Mouse (Mus musculus) gastrocnemius, adult 8-10 months (tissue): Measurements from ENCODE around the gene Sprr1b. TPM values are rescaled to one million over a fixed set of nuclear protein-coding genes. Genes with fewer than 3 reads are reported as not detected.
"Not testable (repeated sequence)": the region's sequence is repeated elsewhere in the genome, so short reads cannot be mapped to it uniquely, and the experiment has no call there.

ENCODE experiments used
- DNase-seq, 2 experiments: peaks; one replicate each; pipeline ENCODE4 v3.0.0; 2022; ENCODE audit warnings: low spot score in 2 of 2
- total RNA-seq, 4 experiments: library from RNA; stranded (reverse); gene quantifications; 2 replicates each; pipeline ENCODE4 v1.2.4; 2022

Gene Sprr1b
- not detected for total RNA-seq

DNA sequence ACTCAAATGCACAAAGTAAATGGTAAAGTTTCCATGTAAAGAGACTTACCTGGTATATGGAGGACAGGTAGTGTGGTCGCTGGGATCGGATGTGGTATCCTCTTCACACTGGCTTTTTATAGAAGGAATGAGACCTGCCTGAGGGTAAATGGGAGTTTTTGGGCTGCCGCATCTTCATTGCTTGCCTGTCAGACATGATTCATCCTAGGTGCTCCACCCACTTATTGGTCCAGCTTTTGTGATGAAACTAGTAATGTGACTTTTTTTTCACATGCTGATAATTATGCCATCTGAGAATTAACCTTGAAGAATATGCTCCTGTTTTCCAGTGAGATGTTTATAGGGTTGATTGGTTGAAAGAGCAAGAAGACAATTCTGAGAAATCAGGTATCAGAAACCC lies at the start of gene Sprr1b:
TSS of gene Sprr1b (minus strand) at position 101 of the 400 bp plus-strand sequence.
- no peak for DNase-seq

DNA sequence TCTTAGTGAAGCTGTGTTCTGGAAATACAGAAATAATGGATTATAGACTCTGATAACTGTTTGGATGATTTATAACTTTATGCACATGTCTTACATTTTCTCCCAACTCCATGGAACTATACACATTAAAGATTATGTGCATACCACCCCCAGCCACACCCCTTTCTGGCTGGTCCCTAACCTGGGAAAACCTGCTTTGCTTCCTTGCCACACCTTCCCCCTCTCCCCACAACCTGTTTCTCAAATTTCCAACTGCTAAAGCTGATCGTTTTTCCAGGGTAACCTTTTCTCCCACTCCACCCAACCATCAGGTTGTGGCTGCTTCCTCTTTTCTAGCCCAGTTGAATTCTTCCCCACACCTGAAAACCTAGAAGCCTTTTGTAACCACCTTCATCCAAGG lies 47.7 kb upstream of the Sprr1b start:
- no peak for DNase-seq

DNA sequence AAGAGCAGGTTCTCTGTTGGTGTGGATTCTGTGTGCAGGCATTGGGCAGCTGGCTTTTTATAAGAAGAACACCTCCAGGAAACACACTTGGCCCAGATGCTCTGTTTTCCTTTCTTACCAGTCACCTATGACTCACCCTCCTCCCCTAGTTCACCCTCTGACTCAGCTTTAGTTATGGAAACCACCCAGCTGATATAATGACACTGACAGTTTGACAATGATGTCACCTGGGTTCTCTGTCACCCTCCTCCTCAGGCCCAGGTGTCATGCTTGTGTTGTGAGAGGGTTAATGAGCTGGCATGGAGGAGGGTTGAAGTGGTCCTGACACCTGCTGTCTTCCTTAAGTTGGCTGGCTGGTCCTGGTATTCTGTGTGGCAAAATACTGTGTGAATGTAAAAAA lies 47.3 kb upstream of the Sprr1b start, which contains the start of gene Sprr1a:
TSS of gene Sprr1a (minus strand) at position 33 of the 400 bp plus-strand sequence.
- no peak for DNase-seq

DNA sequence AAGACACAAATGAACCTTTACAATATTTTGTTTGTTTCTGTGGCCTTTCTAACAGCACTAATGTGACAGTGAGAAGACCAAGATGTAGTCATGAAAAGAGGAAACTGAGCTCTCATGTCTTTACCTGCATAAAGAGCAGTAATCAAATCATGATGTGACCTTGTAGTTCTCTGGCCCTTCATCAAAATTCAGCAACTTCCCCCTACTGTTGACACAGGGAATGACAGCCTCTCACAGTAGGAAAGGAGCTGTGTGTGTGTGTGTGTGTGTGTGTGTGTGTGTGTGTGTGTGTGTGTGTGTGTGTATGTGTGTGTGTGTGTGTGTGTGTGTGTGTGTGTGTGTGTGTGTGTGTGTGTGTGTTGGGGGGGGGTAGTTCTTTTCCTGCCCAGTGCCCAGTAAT lies 42.7 kb upstream of the Sprr1b start:
- not testable (repeated sequence) for DNase-seq

DNA sequence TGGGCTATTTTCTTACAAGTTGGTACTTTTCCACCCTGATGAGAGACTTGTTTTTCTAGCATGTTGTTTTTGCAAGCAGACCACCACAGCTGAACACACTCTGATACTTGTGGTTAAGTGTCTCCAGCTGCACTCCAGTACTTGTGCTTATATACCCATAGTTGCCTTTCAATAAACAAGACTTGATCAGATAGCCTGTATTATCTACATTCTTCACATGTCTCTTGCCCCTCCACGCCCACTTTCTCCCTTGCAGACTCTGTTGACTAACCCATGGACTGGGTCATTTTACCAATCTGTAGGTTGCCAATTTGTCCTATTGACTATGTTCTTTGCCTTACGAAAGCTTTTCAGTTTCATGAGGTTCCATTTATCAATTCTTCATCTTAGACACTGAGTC lies 31.5 kb upstream of the Sprr1b start:
- no peak for DNase-seq

DNA sequence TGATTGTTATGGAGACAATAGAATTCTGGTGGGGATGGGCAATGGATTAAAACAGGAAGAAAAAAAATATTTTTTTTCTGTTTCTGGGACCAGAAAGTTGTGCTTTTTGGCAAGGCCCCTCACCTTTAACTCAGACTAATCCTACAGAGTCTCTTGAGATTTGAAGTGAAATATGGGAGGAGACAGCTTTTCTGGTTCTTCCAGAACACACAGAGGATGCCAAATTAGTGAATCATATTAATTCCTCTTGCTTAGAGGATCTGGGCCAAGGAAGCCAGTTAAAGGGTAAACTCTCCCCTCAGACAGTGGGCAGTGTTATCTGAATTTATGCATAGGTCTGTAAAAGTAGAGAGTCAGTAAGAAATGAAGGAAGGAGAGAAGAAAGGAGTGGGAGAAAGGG lies 28.8 kb upstream of the Sprr1b start:
- no peak for DNase-seq

DNA sequence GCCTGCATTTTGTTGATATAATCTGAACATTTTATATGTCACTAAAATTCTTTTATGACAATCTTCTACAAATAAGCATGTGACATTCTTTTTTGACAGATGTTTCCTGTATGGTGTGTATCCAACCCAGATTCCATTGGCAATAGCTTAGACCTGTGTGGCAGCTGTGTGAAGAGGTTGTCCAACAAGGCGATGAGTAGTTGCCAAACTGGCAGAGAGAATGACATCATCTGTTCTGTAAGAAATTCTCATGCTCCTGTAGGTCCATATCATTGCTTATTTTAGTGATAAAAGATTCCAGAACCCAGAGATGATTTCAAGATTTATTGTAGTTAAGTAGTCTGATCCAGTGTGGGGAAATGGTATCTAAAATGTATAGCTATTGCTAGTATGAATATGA lies 28.0 kb upstream of the Sprr1b start:
- no peak for DNase-seq

DNA sequence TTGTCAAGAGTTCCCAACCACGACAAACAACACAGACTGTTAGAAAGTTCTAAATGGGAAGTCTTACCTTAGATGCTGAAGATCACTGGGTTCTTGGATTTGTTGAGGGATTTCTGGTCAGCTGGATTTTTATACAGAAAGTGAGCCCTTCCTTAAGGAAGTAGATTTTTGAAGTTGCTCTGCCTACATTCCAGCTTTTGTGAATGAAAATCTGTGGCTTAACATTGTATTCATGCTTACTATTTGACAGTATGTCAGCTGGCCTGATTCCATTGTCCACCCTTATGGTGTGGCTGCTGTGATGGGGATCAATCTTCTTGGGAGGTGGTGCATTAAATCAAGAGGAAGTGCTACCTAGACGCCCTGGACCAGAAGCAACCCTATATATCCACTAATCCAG lies 20.0 kb upstream of the Sprr1b start, which contains the start of gene Sprr3:
TSS of gene Sprr3 (minus strand) at position 101 of the 400 bp plus-strand sequence.
- no peak for DNase-seq

DNA sequence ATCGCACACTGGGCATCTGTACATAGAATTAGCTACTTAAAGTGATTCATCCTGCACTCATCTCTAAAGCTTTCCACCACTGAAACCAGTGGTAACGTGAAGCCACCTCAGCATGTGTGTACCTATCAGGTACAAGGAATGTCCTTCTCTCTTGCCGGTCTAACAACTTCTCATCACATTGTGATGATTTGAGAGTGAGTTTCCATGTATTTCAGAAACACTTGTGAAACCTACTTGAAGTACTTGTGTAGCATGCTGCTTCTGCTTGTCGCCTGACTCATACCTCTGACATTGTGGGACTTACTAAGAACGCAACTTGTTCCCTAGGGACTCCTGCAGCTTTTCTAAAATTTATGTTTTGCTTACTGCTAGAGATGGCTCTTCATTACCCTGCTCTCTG lies 16.6 kb upstream of the Sprr1b start:
- no peak for DNase-seq

DNA sequence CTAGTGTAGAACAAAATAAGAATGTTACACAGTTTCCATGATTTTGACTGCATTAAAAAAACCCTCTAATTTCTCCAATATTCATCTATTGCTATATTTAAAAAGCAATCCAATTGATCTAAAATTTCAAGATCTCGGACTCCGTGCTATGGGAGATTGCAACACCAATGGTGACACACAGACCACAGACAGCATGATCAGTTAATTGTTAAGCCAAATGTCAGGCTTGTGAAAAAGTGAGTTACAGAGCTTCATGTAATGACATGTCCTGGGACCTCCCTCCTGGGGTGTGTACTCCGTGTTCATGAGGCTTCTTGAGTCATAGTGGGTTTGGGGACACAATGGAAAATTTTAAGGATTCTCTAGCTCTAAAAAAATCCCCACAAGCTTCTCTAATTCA lies 1.6 kb upstream of the Sprr1b start:
- no peak for DNase-seq

DNA sequence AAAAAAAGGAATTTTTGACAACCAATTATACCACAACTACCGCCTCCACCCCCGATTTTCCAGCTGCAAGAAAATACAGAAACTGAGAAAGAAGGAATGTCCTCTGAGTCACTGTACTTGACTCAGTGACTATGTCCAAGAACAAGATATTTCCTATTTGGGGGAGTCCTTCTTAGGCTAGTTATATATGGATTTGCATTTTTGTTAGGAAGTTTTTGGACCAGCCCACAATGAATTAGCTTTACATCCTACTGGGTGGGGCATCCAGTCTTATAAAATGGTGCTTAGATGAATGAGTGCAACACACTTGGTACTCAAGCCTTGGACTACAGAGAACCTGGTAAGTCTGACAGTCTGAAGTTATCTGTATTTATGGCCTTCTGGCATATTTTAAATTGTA lies 6.3 kb downstream of the Sprr1b start, which contains the start of gene Sprr2k:
TSS of gene Sprr2k (plus strand) at position 301 of the 400 bp plus-strand sequence.
- no peak for DNase-seq

DNA sequence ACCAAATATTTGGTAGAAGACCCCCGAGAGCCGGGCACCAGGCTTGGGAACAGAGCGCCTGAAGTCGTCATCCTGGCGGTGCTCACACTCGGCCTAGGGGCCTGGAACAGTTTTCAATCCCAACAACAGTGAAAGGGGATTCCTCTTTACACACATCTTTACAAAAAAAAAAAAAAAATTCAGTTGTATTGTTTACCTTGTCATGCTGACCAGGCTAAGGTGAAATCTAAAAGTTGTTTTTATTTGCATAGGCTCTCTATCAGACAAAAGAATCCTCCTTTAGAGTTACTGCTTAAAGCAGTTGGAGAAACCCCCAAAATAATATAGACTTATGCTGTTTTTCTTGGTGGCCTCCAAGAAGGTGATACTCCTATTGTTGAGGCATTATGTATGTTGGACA lies 9.3 kb downstream of the Sprr1b start, which contains the start of gene Gm9774:
TSS of gene Gm9774 (minus strand) at position 101 of the 400 bp plus-strand sequence.
- DNase-seq = no peak

DNA sequence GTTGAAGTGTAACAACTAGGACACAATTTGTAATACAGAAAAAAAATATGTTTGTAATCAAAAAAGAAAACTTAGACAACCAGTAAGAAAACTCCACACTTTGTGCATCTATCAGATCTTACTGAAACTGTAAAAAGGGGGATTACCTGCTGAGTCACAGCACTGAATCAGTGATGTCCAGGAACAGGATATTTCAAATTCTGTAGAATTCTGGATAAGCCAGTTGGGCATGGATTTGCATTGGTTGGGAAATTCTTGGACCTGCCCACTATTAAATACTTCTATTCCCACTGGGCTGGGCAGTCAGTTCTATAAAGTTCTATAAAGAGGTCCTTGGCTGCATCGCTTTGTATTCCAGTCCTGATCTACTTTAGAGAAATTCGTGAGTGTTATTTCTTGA lies 20.8 kb downstream of the Sprr1b start, which contains the start of gene Sprr2j-ps:
TSS of gene Sprr2j-ps (plus strand) at position 301 of the 400 bp plus-strand sequence.
- DNase-seq = no peak

DNA sequence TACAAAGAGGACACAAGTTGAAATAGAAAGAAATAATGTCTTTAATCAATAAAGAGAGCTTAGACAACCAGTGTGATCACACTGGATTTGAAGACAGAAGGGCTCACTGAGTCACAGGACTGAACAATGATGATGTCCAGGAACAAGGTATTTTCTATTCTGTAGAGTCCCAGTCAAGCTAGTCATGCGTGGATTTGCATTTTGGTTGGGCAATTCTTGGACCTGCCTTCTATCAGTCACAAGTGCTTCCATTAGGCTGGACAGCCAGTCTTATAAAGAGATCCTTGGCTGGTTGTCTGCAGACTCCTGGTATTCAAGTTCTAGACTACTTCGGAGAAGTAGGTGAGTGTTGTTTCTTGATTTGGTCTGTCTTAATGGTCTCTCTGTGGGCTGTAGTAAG lies 30.9 kb downstream of the Sprr1b start, which contains the start of gene Sprr2i:
TSS of gene Sprr2i (plus strand) at position 301 of the 400 bp plus-strand sequence.
- no peak for DNase-seq

DNA sequence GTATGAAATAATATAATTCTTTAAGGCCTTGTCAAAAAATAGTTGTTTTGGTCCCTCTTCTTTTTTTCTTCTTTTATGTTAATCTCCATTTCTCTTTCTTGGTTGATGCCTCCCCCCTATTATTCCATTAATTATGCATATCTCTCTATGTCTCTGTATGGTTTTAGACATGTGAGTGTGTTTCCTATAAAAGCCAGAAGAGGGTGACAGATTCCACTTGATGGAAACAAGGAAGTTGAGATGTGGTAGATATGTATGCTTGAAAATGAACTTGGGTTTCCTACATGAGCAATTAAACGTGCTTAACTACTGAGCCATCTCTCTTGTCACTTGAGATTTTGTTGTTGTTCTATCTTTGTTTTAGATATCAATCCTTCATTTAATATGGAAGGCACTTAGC lies 44.3 kb downstream of the Sprr1b start:
- DNase-seq = no peak

Other genes starting within 250 kb of the Sprr1b start
- gene Sprr2a1, start 223.0 kb downstream of the Sprr1b start, total RNA-seq = not detected
- not detected for gene Sprr2a2, start 222.9 kb downstream of the Sprr1b start, total RNA-seq
- gene Sprr2a3, start 153.4 kb downstream of the Sprr1b start, total RNA-seq = not detected
- gene Sprr2b, start 122.2 kb downstream of the Sprr1b start, total RNA-seq = not detected
- gene Sprr2d, start 99.6 kb downstream of the Sprr1b start, total RNA-seq = not detected
- not detected for gene Sprr2e, start 86.6 kb downstream of the Sprr1b start, total RNA-seq
- not detected for gene Sprr2f, start 73.6 kb downstream of the Sprr1b start, total RNA-seq
- gene Sprr2h, start 53.1 kb downstream of the Sprr1b start, total RNA-seq = not detected
- not detected for gene Sprr2i, start 30.8 kb downstream of the Sprr1b start, total RNA-seq
- not detected for gene Sprr2j-ps, start 20.7 kb downstream of the Sprr1b start, total RNA-seq
- 1 to 10 TPM in 3 of 4 experiments, not detected in 1; 2.7 to 4.8 (median 4.7) TPM for gene Gm9774, start 9.4 kb downstream of the Sprr1b start, total RNA-seq
- gene Sprr2k, start 6.2 kb downstream of the Sprr1b start, total RNA-seq = not detected
- gene Sprr3, start 19.9 kb upstream of the Sprr1b start, total RNA-seq = not detected
- gene Sprr1a, start 47.1 kb upstream of the Sprr1b start, total RNA-seq = not detected
- gene Sprr4, start 61.7 kb upstream of the Sprr1b start, total RNA-seq = not detected
- gene 2310046K23Rik, start 95.7 kb upstream of the Sprr1b start, total RNA-seq = not detected
- gene Ivl, start 134.9 kb upstream of the Sprr1b start, total RNA-seq = not detected
- gene Smcp, start 150.2 kb upstream of the Sprr1b start, total RNA-seq = not detected
- gene 2210017I01Rik, start 168.7 kb upstream of the Sprr1b start, total RNA-seq = not detected
- not detected for gene Lce6a, start 182.9 kb upstream of the Sprr1b start, total RNA-seq
- not detected for gene Lce1a1, start 209.5 kb upstream of the Sprr1b start, total RNA-seq
- gene Lce1b, start 218.1 kb upstream of the Sprr1b start, total RNA-seq = not detected
- not detected for gene Lce1a2, start 231.5 kb upstream of the Sprr1b start, total RNA-seq
- gene Lce1c, start 240.5 kb upstream of the Sprr1b start, total RNA-seq = not detected
- gene Lce1d, start 248.4 kb upstream of the Sprr1b start, total RNA-seq = not detected